Mouse (Mus musculus) testis, adult 2 months (tissue): ENCODE measurements around the gene Ldhal6b. TPM values are rescaled to one million over a fixed set of nuclear protein-coding genes. Genes with fewer than 3 reads are reported as not detected.
A peak's percentile ranks its signal among the peaks of the same experiment; 100 is the strongest.
"Not testable (repeated sequence)": the region's sequence is repeated elsewhere in the genome, so short reads cannot be mapped to it uniquely, and the experiment has no call there.

Experiments
- H3K27ac ChIP-seq: fragments of 200-500 bp; 2 replicates; pipeline ENCODE4 v1.5.1; 2012; ENCODE audit warnings: low read depth, low read length; ENCODE audit not compliant: control insufficient read depth, insufficient read depth
- H3K27me3 ChIP-seq: fragments of 200-500 bp; 2 replicates; pipeline ENCODE4 v1.6.1; 2012; ENCODE audit warnings: mild to moderate bottlenecking, low read length, moderate library complexity; ENCODE audit not compliant: control insufficient read depth, insufficient read depth
- H3K36me3 ChIP-seq: fragments of 200-500 bp; 2 replicates; pipeline ENCODE4 v1.6.1; 2012; ENCODE audit warnings: mild to moderate bottlenecking, low read length; ENCODE audit not compliant: control insufficient read depth, insufficient read depth
- H3K4me1 ChIP-seq: fragments of 200-500 bp; 2 replicates; pipeline ENCODE4 v1.6.1; 2012; ENCODE audit warnings: low read length; ENCODE audit not compliant: control insufficient read depth, insufficient read depth
- H3K4me3 ChIP-seq: fragments of 200-500 bp; 2 replicates; pipeline ENCODE4 v1.5.1; 2012; ENCODE audit warnings: low read depth, mild to moderate bottlenecking, low read length, moderate library complexity, mixed read lengths; ENCODE audit not compliant: control insufficient read depth
- CTCF ChIP-seq: fragments of 200-500 bp; IDR thresholded peaks from 2 replicates; pipeline ENCODE4 v1.5.1; 2012; ENCODE audit warnings: low read depth, mild to moderate bottlenecking, inconsistent platforms, low read length, moderate library complexity; ENCODE audit not compliant: control insufficient read depth, insufficient read depth, insufficient replicate concordance
- POLR2A ChIP-seq: fragments of 200-500 bp; IDR thresholded peaks from 2 replicates; pipeline ENCODE4 v1.6.1; 2012; ENCODE audit warnings: low read depth, mild to moderate bottlenecking, inconsistent platforms, low read length, moderate library complexity; ENCODE audit not compliant: control insufficient read depth
- polyA plus RNA-seq: library from polyadenylated mRNA; depleted of rRNA; stranded (reverse); fragments of >200 nt; gene quantifications from 2 replicates; pipeline ENCODE4 v1.2.3, GENCODE M21; 2012; rRNA removed

The Ldhal6b gene
- 766 and 866 TPM in 2 replicates for polyA plus RNA-seq

DNA sequence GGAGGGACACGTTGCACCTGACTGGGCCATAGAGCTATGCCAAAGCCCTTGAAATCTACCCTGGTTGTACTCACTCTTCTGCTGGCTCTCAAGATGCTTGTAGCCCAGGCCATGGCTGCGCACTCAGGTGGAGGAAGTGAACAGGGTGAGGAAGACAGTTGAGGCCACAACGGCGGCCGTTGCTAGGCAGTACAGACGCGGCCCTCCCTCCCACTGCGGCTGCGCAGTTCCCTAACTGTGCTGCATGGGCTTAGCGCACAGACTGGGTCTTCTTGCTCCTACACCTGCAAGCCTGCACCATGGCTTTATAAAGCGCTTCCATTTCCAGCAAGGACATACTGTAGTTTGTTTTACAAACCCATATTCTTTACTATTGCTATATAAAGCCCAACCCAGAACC lies at the start of gene Ldhal6b:
Ldhal6b (minus strand) TSS at position 223 of the 400 bp plus-strand sequence.
- no peaks in the 10 kb centered on the region for H3K27me3 ChIP-seq
- TF ChIP-seq CTCF, result no peak
- peak; percentile 98 for TF ChIP-seq POLR2A
- peaks cover 2% of the 10 kb centered on the region for H3K36me3 ChIP-seq
- H3K4me3 ChIP-seq, result peak within 1 kb of the TSS; percentile 96
- peak within 1 kb of the TSS; percentile 99 for H3K27ac ChIP-seq
- H3K4me1 ChIP-seq, result peaks cover 8% of the 10 kb centered on the region

DNA sequence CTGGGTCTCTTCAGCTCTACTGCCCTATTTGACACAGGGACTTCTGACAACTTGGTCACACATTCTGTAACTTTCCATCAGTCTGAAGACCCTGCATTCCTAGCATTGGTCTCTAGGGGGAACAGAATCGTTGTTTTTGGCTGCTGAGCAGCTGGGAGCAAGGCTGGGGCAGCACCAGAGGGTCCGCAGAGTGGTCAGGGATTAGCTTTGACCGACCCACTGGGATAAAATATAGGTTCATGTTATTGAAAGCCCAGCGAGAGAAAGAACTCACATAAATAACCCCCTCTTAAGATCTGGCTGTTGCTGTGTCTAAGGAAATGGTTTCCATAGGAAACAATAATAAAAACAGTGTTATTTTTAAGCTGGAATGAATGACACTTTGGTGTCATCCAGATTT lies 48.6 kb upstream of the Ldhal6b start:
- no peak overlapping the region for H3K4me3 ChIP-seq
- no peaks in the 10 kb centered on the region for H3K27me3 ChIP-seq
- TF ChIP-seq POLR2A (no peak), CTCF (no peak)
- no peaks in the 10 kb centered on the region for H3K36me3 ChIP-seq
- peaks cover 6% of the 10 kb centered on the region for H3K4me1 ChIP-seq
- no peak overlapping the region for H3K27ac ChIP-seq

DNA sequence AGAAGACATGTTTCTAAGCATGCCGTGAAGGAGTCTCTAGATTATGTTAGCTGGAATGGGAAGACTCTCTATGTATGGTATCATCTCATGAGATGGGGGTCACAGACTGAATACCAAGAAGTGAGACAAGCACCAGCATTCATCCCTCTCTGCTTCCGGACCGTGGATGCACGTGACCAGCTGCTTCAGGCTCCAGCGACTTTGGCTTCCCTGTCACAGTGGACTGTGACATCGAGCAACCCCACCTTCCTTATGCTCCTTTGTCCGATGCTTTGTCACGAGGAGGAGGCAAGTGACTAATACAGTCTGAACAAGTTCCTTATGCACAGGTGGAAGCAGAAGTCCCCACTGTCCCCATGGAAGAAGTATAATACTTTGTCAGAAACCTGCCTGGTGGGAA lies 48.2 kb upstream of the Ldhal6b start:
- Histone ChIP-seq H3K27ac (no peak overlapping the region), H3K4me3 (no peak overlapping the region), H3K4me1 (peaks cover 6% of the 10 kb centered on the region), H3K36me3 (no peaks in the 10 kb centered on the region), H3K27me3 (no peaks in the 10 kb centered on the region)
- TF ChIP-seq CTCF, result no peak
- no peak for TF ChIP-seq POLR2A

DNA sequence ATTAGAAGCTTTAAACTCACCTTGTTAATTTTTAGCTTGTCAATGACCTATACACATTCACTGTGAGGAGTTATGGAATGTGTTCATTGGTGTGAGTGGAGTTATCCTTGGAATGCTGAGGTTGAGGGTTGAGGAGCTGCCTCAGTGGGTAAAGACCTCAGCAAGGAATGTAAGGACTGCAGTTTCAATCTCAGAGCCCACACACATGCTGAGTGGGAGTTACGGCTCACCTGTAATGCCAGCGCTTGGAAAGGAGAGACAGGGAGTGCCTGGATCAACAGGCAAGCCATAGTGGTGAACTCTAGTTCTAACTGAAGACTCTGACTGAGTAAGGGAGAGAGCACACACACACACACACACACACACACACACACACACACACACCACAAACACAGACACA lies 45.3 kb upstream of the Ldhal6b start:
- H3K36me3 ChIP-seq, result no peaks in the 10 kb centered on the region
- H3K4me1 ChIP-seq, result no peaks in the 10 kb centered on the region
- H3K4me3 ChIP-seq, result no peak overlapping the region
- no peak overlapping the region for H3K27ac ChIP-seq
- TF ChIP-seq CTCF, result no peak
- no peaks in the 10 kb centered on the region for H3K27me3 ChIP-seq

DNA sequence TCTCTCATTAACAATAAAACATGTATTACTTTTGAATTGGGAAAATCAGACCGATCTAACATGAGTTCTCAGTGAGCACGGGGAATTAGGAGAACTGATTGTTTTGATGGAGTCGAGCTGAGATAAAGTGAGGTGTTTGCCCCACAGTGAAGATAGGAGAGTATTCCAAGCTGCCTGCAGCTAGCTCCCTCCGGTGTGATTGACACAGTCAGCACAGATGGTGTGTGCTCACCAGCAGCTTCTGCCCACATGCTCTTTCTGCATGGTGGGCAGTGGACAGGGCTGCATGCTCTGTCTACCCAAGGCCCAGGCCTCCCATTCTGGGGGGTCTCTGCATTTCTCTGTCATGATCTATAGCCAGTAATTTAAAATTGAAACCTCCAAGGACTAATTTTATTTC lies 35.1 kb upstream of the Ldhal6b start:
- no peaks in the 10 kb centered on the region for H3K36me3 ChIP-seq
- no peaks in the 10 kb centered on the region for H3K27me3 ChIP-seq
- no peaks in the 10 kb centered on the region for H3K4me1 ChIP-seq
- H3K4me3 ChIP-seq, result no peak overlapping the region
- TF ChIP-seq CTCF (no peak), POLR2A (no peak)
- H3K27ac ChIP-seq, result no peak overlapping the region

DNA sequence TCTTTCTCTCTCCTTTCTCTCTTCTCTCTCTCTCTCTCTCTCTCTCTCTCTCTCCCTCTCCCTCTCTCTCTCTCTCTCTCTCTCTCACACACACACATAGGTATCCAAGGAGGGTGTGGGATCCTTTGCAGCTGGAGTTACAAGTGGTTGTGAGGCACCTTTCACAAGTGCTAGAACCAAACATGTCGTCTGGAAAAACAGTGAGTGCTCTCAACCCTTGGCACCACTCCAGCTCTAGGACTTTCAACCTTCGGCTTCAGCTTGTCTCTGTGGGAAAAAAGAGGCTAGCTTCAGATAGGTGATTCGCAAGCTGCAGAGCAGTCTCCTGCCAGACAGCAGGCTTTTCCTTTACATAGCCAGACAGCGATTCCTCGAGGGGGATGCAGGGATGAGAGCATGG lies 25.2 kb upstream of the Ldhal6b start:
- Histone ChIP-seq H3K4me3 (no peak overlapping the region), H3K4me1 (peaks cover 8% of the 10 kb centered on the region), H3K27ac (peak overlapping the region; percentile 88), H3K27me3 (no peaks in the 10 kb centered on the region), H3K36me3 (no peaks in the 10 kb centered on the region)
- TF ChIP-seq POLR2A (no peak), CTCF (no peak)

DNA sequence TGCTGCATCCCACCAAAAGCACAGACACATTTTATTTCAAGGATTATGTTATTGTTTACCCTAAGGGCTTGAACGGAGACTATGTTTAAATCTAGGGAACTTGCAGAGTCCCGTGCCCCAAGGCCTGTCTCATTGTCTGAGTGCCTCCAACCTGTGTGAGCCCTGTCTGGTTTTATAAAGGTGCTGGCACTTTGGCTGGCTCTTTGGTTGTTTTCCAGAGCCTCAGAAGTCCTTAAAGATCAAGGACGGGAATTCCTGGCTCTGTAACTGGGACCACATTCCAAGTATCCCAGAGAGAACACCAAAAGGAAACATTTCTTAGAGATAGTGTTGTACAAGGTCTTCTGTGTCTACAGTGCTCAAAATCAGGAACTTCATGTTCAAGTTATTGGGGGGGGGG lies 24.7 kb upstream of the Ldhal6b start:
- no peaks in the 10 kb centered on the region for H3K36me3 ChIP-seq
- no peaks in the 10 kb centered on the region for H3K27me3 ChIP-seq
- peaks cover 8% of the 10 kb centered on the region for H3K4me1 ChIP-seq
- no peak overlapping the region for H3K4me3 ChIP-seq
- peak overlapping the region; percentile 73 for H3K27ac ChIP-seq
- no peak for TF ChIP-seq CTCF
- TF ChIP-seq POLR2A, result no peak

DNA sequence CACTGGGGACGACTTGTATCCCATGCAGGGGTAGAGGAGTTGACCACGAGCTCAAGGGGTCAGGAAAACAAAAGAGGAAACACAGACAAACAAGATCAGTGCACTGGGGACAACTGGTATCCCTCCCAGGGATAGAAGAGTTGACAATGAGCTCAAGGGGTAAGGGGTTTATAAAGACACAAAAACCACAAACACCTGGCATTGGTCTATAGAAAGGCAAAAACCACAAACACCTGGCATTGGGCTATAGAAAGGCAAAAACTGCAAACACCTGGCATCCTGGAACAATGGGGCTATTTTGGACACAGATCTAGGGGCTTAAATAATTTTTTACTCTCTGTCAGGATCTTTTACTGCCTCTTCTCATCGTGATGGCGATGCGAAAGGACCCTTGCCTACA lies 23.8 kb upstream of the Ldhal6b start:
- not testable (repeated sequence) for H3K36me3 ChIP-seq, H3K27me3 ChIP-seq, H3K27ac ChIP-seq, H3K4me3 ChIP-seq, H3K4me1 ChIP-seq
